Mouse (Mus musculus) ovary, postnatal 36 days (tissue): ENCODE measurements around the gene Casp9.

Source experiments
- DNase-seq: peaks from one replicate; pipeline ENCODE4 v3.0.0; 2022; ENCODE audit warnings: low spot score, mixed read lengths

Casp9 gene

DNA sequence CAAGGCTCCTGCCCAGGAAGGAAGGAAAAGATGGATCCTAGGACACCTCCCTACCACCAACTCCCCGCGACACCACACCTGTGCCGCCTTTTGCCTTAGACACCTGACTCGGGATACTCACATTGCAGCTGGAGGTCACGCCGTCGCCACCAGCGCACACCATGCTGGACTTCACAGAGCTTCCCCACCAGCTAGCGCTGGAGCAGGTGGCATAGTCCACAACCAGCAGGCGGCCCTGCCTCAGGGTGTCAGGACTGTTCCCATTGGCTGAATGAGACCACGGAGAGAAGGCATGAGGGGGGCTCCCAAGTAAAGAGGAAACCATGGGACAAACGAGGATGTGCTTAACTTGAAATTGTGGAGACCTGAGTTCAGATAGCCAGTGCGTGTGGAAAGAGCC, 25.4 kb downstream of the Casp9 start:
- DNase-seq, result no peak

DNA sequence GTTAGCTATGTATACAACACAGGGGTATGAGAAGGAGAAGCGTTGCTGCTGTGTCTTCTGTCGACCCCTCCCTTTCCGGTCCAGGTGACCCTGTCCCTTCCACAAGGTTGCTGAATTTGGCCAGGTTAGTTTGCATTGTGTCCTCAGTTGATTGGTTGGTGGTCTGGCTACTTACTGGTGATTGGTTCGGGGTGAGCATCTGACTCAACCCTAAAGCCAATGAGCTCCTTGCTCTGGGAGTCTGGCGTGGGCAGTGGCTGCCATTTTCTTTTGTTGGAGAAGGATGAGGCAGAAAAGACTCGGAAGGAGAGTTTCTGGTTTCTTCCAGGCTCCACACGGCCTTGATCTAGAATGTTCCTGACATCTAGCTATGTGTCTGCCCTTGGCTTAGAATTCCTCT, 25.9 kb downstream of the Casp9 start:
- DNase-seq, result no peak

GRCm38 (mm10) chr4:141821178-141821577, 27.8 kb downstream of the Casp9 start:
- peak; percentile 45 for DNase-seq

DNA sequence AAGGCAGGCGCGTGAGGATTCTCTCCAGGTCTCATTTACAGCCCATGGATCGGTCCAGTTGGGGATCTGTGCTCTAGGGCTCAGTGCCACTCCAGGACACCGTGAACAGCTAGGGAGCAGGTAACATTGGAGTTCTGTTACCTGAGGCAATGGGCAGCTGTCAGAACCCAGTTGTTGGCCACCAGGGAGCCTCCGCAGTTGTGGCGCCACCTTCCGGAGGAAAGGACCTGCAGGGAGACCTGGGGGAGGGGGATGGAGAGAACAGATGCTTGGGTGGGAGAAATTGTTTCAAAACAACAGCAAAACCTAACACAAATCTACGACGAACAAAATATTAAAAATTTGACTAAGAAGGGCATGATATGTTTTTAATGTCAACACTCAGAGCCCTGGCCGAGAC, 28.7 kb downstream of the Casp9 start:
- peak; percentile 30 for DNase-seq

DNA sequence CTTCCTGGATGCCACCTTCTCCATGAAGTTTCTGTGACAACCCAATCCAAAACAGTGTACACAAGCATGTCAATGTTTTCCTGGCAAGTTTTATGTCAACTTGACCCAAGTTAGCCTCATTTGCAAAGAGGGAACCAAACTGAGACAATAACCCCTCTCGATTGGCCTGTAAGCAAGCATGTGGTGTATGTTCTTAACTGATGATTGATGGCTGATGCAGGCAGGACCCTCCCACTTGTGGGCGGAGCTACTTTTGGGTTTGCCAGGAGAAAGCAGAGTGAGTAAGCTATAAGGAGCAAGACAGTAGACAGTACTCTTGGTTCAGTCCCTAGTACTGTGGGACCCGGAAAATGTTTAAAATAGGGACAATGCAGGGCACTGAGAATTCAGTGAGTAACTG, 29.6 kb downstream of the Casp9 start:
- peak; percentile 36 for DNase-seq

DNA sequence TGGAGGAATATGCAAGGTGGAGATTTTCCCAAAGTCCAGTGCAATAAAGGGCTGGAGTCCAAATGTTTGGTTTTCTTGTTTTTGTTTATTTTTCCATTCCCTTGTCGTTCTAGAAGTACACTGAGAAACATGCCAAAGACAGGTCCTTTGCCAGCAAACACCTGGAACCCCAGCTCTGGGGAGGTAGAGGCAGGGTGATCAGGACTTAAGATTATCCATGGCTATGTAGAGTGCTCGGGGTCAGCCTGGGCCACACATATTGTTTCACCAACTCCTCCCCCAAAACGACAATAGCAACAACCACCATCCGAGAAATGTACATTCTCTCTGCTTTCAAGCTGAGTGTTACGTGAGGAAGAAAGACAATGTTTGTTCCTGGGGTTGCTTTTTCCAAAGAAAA, 32.6 kb downstream of the Casp9 start, which contains the start of gene Cela2a:
Cela2a (minus strand) TSS at position 101 of the 400 bp plus-strand sequence.
- no peak for DNase-seq

DNA sequence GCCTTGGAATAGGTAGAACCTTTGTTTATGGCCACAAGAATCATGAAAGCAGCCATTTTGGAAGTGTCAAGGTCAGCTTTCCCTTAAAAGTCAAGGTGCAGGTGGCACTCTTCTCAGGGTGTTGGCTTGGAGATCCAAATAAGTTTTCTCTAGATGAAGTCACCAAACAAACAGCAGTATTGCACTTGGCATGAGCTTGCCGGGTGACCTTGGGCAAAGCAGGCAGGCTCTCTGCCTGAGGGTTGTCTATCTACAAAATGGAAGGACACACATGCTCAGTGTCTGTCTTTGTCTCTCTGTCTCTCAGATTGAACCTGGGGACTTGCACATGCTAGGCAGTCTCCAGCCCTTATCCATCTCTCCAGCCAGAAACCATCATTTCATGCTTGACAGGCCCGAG, 34.0 kb downstream of the Casp9 start:
- no peak for DNase-seq

GRCm38 (mm10) chr4:141828177-141828576, 34.8 kb downstream of the Casp9 start:
- no peak for DNase-seq

- no peak for DNase-seq
These were observed 37.0 kb downstream of the Casp9 start for GRCm38 (mm10) chr4:141830381-141830780.

DNA sequence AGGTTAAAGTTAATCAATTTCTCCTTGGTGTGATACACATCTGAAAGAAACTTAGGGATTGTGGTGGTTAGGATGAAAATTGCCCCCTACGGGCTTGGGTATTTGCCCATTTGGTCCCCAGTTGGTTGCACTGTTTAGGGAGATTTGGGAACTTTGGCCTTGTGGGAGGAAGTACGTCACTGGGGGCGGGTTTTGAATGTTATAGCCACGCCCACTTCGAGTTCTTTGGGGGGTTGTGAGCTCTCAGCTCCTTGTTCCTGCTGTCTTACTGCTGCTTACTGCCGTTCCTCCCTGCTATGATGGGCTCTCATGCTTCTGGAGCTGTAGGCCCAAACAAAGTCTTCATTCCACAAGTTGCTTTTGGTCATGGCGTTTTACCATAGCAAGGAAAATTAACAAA, 37.9 kb downstream of the Casp9 start:
- no peak for DNase-seq

GRCm38 (mm10) chr4:141833911-141834310, 40.5 kb downstream of the Casp9 start:
- DNase-seq, result no peak

- DNase-seq, result no peak
These were observed 41.2 kb downstream of the Casp9 start for GRCm38 (mm10) chr4:141834536-141835095.

GRCm38 (mm10) chr4:141845999-141846398, 52.6 kb downstream of the Casp9 start, which contains the start of gene Ctrc:
Gene Ctrc, minus strand, starts transcription at chr4:141846359.
- no peak for DNase-seq

- DNase-seq, result no peak
These were observed 60.0 kb downstream of the Casp9 start for GRCm38 (mm10) chr4:141853437-141853836.

DNA sequence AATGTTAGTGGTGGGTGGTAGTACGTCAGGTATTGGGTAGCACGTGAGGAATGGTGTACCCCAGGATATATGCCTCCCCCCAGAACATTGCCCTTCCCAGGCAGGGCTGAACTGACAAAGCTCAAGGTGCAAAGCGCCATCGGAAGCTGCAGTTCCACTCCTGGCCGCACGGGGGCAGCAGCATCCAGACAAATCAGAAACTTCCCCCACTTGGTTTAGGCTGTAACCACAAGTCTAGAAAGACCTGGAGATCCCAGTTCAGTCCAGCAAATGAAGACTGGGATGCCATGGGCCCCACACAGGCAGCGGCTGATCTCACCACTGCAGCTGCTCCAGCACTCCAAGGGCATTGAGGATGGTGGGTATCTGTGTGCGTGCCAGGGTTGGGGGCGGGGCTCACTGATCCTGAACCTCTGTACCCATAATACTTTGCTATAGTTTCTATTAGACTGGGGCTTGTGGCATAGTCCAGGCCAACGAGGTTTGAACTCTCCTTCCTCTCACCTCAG, 64.1 kb downstream of the Casp9 start:
- DNase-seq, result peak; percentile 78

DNA sequence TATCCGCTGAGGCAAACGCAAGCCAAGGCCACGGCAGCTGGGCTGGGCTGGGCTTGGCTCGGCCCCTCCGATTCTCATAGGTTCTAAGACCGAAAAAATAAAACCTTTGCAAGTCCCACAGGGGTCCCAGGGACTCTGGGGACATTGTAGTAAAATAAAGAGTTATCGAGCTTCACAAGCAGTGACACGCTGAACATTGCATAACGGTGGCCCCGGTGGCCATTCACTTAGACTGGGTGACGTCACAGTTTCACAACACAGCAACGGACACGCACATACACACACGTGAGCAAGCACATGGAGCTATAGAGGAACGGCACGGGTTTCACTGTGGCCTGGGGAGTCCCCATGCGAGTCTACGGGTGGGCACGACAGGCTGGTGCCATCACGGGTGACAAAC, 65.1 kb downstream of the Casp9 start:
- DNase-seq, result no peak

GRCm38 (mm10) chr4:141859351-141859750, 65.9 kb downstream of the Casp9 start:
- DNase-seq, result no peak

- DNase-seq, result no peak
These were observed 66.9 kb downstream of the Casp9 start for GRCm38 (mm10) chr4:141860246-141860841.

DNA sequence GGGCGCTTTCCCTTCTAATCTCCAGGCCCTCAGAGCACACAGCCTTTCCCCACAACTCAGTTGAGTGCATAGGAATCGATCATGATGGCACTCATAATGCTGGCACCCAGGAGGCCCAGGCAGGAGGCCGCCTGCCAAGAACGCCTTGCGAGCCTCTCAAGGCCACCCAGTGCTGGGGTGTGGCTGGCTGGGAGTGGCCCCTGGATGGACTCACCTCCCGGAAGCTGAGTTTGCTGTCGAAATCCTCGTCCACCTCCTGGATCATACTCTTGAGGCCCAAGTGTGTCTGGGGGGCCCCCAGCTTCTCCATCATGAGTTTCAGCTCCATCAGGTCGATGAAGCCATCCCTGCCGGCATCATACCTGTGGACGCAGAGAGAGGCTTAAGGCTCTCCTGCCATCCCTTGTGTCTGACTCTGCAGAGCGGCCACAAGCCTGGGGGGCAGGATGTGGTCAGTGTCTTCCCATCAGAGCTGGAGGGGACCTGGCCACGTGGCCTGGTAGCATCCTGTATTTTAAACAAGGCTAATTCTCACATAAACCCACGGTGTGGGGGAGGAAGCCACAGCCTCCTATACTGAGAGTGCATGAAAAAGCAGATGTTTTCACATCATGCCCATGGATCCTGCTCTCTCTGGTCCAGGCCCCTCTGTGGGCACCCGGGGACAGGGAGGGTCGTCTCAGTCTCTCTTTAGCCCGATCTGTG, 68.3 kb downstream of the Casp9 start:
- DNase-seq, result no peak

GRCm38 (mm10) chr4:141862867-141863266, 69.5 kb downstream of the Casp9 start:
- DNase-seq, result no peak

DNA sequence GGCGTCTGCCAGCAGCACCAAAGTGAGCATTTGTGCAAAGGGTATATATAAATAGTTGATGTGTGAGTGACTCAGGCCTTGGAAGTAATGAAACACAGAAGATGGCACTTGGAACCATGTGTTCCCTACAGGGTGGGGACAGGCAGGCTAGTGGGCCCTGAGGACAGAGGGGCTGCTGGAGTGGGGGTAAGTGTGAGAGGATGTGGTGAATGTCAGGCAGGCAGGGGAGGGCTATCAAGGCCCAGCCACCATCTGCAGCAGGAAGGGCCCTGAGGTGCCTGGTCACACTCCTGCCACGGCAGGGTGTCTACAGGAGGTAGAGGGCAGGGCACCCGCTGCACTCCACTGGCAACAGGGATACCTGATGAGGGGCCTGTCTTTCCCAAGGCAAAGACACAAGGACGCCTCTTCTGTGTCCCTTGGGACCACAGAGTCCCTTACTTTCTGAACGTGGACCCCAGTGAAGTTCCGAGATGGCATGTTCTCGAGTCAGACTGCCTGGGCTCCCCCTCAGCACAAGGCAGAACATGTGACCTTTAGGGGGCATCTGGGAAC, 70.4 kb downstream of the Casp9 start:
- no peak for DNase-seq

GRCm38 (mm10) chr4:141864506-141864905, 71.1 kb downstream of the Casp9 start:
- DNase-seq, result no peak

DNA sequence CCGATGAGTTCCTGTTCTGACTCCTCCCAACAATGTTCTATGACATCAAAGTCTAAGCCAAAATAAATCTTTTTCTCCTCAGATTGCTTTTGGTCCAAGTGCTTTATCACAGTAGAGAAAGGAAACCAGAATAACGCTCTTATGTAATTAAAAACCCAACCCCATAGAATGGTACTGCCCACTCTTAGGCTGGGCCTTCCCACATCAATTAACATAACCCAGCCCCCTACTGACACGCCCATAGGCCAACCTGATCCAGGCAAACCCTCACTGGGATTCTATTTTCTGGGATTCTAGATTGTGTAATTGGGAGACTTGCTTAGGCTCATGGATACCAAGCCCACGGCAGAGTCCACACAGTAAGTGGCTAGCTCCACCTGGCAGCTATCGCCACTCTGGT, 71.6 kb downstream of the Casp9 start:
- DNase-seq, result no peak
